Mouse (Mus musculus): Measurements from ENCODE around the gene Bok. TPM values are rescaled to one million over a fixed set of nuclear protein-coding genes. Genes with fewer than 3 reads are reported as not detected.
A peak's percentile ranks its signal among the peaks of the same experiment; 100 is the strongest.

Bok gene
- total and polyA plus RNA-seq, 2 experiments from 2014 or later = 25.6 to 50.8 TPM

GRCm38 (mm10) chr1:93691786-93692357, 6.4 kb downstream of the Bok start:
- no peaks in the 10 kb centered on the region for H3K9me3 ChIP-seq (replicated peaks; ENCODE audit: control insufficient read depth, low read length)
- TF ChIP-seq EP300 (IDR thresholded peaks at IDR 0.05; ENCODE audit: low read depth) = no peak
- no peak for TF ChIP-seq CTCF (IDR thresholded peaks at IDR 0.05; ENCODE audit: low read depth)
- H3K4me3 ChIP-seq (ENCODE audit: low read depth, low read length) = no peak overlapping the region
- no peaks in the 10 kb centered on the region for H3K27me3 ChIP-seq (ENCODE audit: control insufficient read depth, insufficient read depth, low read length)
- no peak for ATAC-seq (ENCODE audit: insufficient read depth, low read depth)
- no peak overlapping the region for H3K9ac ChIP-seq (replicated peaks; ENCODE audit: low read depth, low read length)
- H3K27ac ChIP-seq (ENCODE audit: low read depth) = no peak overlapping the region
- H3K4me1 ChIP-seq (ENCODE audit: control insufficient read depth, insufficient read depth) = peaks cover 11% of the 10 kb centered on the region
- 77% methylated on average over 10 of the region's 10 CpGs for WGBS
- DNase-seq (ENCODE audit: low spot score) = no peak
- no peak overlapping the region for H3K4me2 ChIP-seq (ENCODE audit: low read depth, low read length)
- 0 out of 2 replicates have a peak, but pooled peaks cover 11% of the 10 kb centered on the region for H3K36me3 ChIP-seq (replicated peaks; ENCODE audit: control insufficient read depth, insufficient read depth, low read length)

DNA sequence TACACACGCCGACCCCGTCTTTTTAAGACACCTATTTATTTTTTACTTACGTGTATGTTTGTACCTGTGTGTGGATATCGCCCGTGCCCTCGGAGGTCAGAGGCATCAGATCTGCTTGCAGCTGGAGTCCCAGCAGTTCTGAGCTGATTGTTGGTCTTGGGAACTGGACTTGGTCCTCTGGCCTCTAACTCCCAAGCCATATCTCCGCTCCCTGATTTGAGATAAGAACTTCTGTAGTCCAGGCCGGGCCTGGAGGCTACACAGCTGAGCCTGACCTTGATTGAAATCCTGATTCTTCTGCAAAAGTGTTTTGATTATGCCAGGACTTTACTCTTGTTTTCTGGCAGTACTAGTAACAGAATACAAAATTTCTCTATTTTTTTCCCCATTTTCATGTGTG, 7.3 kb downstream of the Bok start:
- Histone ChIP-seq H3K4me3 (ENCODE audit: low read depth, low read length) (no peak overlapping the region), H3K9ac (replicated peaks; ENCODE audit: low read depth, low read length) (no peak overlapping the region), H3K9me3 (replicated peaks; ENCODE audit: control insufficient read depth, low read length) (no peaks in the 10 kb centered on the region), H3K27ac (ENCODE audit: low read depth) (no peak overlapping the region), H3K4me2 (ENCODE audit: low read depth, low read length) (no peak overlapping the region), H3K27me3 (ENCODE audit: control insufficient read depth, insufficient read depth, low read length) (no peaks in the 10 kb centered on the region), H3K36me3 (replicated peaks; ENCODE audit: control insufficient read depth, insufficient read depth, low read length) (0 out of 2 replicates have a peak, but pooled peaks cover 11% of the 10 kb centered on the region), H3K4me1 (ENCODE audit: control insufficient read depth, insufficient read depth) (peaks cover 13% of the 10 kb centered on the region)
- ATAC-seq (ENCODE audit: insufficient read depth, low read depth) (no peak), DNase-seq (ENCODE audit: low spot score) (no peak)
- WGBS = 87% methylated on average over 9 of the region's 9 CpGs
- TF ChIP-seq CTCF (IDR thresholded peaks at IDR 0.05; ENCODE audit: low read depth) (no peak), EP300 (IDR thresholded peaks at IDR 0.05; ENCODE audit: low read depth) (no peak)

DNA sequence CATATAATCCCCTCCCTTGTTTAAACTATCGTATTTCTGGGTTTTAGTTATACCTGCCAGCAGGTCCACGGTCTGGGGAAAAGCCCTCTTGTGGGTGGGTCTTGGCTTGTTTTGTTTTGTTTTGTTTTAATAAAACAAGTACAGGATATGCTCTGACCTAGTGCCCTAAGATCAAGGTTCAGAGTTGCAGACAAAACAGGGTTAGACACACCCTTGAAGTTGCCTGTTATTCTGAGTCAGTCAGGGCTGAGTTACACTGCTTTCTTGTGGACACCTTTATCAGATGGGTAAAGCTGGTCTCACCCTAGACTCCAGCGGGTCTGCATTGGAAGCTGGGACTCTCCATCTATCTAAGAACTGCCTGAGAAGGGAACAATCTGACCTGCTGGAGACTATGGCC, 8.0 kb downstream of the Bok start:
- Histone ChIP-seq H3K4me2 (ENCODE audit: low read depth, low read length) (no peak overlapping the region), H3K27me3 (ENCODE audit: control insufficient read depth, insufficient read depth, low read length) (no peaks in the 10 kb centered on the region), H3K27ac (ENCODE audit: low read depth) (no peak overlapping the region), H3K9me3 (replicated peaks; ENCODE audit: control insufficient read depth, low read length) (no peaks in the 10 kb centered on the region), H3K36me3 (replicated peaks; ENCODE audit: control insufficient read depth, insufficient read depth, low read length) (0 out of 2 replicates have a peak, but pooled peaks cover 11% of the 10 kb centered on the region), H3K4me1 (ENCODE audit: control insufficient read depth, insufficient read depth) (peaks cover 13% of the 10 kb centered on the region), H3K9ac (replicated peaks; ENCODE audit: low read depth, low read length) (no peak overlapping the region), H3K4me3 (ENCODE audit: low read depth, low read length) (no peak overlapping the region)
- no peak for ATAC-seq (ENCODE audit: insufficient read depth, low read depth)
- WGBS = 78% methylated on average over 3 of the region's 3 CpGs
- DNase-seq (ENCODE audit: low spot score) = no peak
- no peak for TF ChIP-seq CTCF (IDR thresholded peaks at IDR 0.05; ENCODE audit: low read depth)
- no peak for TF ChIP-seq EP300 (IDR thresholded peaks at IDR 0.05; ENCODE audit: low read depth)

DNA sequence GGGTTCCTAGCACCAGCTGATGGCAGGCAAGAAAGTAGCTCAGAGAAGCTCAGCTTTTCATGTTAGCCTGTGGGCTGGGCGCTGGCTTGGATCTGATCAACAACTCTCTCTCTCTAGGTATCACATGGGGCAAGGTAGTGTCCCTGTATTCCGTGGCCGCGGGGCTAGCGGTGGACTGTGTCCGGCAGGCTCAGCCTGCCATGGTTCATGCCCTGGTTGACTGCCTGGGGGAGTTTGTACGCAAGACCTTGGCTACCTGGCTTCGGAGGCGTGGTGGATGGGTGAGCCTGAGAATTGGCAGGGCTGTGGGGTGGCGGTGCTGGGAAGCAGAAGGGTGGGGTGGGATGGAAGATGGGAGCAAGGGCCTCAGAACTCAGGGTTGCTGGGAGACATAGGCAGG, 8.5 kb downstream of the Bok start:
- Histone ChIP-seq H3K4me3 (ENCODE audit: low read depth, low read length) (no peak overlapping the region), H3K4me2 (ENCODE audit: low read depth, low read length) (no peak overlapping the region), H3K27ac (ENCODE audit: low read depth) (no peak overlapping the region), H3K36me3 (replicated peaks; ENCODE audit: control insufficient read depth, insufficient read depth, low read length) (0 out of 2 replicates have a peak, but pooled peaks cover 11% of the 10 kb centered on the region), H3K9ac (replicated peaks; ENCODE audit: low read depth, low read length) (no peak overlapping the region), H3K4me1 (ENCODE audit: control insufficient read depth, insufficient read depth) (peaks cover 13% of the 10 kb centered on the region), H3K9me3 (replicated peaks; ENCODE audit: control insufficient read depth, low read length) (no peaks in the 10 kb centered on the region), H3K27me3 (ENCODE audit: control insufficient read depth, insufficient read depth, low read length) (no peaks in the 10 kb centered on the region)
- 95% methylated on average over 10 of the region's 10 CpGs for WGBS
- TF ChIP-seq EP300 (IDR thresholded peaks at IDR 0.05; ENCODE audit: low read depth) (no peak), CTCF (IDR thresholded peaks at IDR 0.05; ENCODE audit: low read depth) (no peak)
- no peak for DNase-seq (ENCODE audit: low spot score)
- ATAC-seq (ENCODE audit: insufficient read depth, low read depth) = no peak

DNA sequence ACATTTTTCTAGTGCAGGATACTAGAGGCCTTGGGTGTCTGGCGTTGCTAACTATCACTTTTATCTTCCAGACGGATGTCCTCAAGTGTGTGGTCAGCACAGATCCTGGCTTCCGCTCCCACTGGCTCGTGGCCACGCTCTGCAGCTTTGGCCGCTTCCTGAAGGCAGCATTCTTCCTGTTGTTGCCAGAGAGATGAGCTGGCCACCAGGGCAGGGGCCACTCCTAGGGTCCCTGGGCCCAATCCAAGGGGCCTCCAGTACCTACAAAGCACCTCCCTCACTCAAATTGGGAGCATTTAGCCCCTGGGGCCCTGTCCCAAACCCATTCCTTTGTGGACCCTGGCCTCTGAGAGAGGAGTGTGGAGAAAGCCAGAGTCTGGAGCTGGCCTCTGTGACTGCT, 9.5 kb downstream of the Bok start:
- TF ChIP-seq CTCF (IDR thresholded peaks at IDR 0.05; ENCODE audit: low read depth) = no peak
- TF ChIP-seq EP300 (IDR thresholded peaks at IDR 0.05; ENCODE audit: low read depth) = no peak
- peak; percentile 47 for ATAC-seq (ENCODE audit: insufficient read depth, low read depth)
- Histone ChIP-seq H3K4me1 (ENCODE audit: control insufficient read depth, insufficient read depth) (peaks cover 13% of the 10 kb centered on the region), H3K4me3 (ENCODE audit: low read depth, low read length) (no peak overlapping the region), H3K9ac (replicated peaks; ENCODE audit: low read depth, low read length) (no peak overlapping the region), H3K4me2 (ENCODE audit: low read depth, low read length) (no peak overlapping the region), H3K36me3 (replicated peaks; ENCODE audit: control insufficient read depth, insufficient read depth, low read length) (0 out of 2 replicates have a peak, but pooled peaks cover 11% of the 10 kb centered on the region), H3K27me3 (ENCODE audit: control insufficient read depth, insufficient read depth, low read length) (no peaks in the 10 kb centered on the region), H3K9me3 (replicated peaks; ENCODE audit: control insufficient read depth, low read length) (no peaks in the 10 kb centered on the region), H3K27ac (ENCODE audit: low read depth) (peak overlapping the region; percentile 72)
- 33% methylated on average over 6 of the region's 6 CpGs for WGBS
- no peak for DNase-seq (ENCODE audit: low spot score)

DNA sequence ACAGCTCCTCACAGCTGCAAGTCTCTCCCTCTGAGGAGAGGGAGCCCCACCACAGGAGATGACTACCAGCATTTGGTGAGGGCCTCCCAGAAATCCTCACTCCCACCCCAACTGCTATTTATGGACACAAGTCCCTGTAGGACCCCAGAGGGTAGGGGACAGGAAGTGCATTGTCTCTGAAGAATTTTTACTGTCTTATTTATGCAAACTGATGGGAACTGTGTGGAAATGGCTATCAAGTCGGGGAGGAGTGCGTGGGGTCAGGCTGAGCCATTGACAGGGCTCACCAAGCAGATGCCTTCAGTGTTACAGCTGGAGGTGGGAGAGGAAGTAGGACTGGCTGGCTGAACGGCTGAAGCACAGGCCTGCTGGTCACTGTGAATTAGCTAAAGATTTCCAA, 11.9 kb downstream of the Bok start:
- H3K4me1 ChIP-seq (ENCODE audit: control insufficient read depth, insufficient read depth) = peaks cover 13% of the 10 kb centered on the region
- WGBS = 33% methylated on average over 3 of the region's 3 CpGs
- H3K36me3 ChIP-seq (replicated peaks; ENCODE audit: control insufficient read depth, insufficient read depth, low read length) = 0 out of 2 replicates have a peak, but pooled peaks cover 1% of the 10 kb centered on the region
- TF ChIP-seq EP300 (IDR thresholded peaks at IDR 0.05; ENCODE audit: low read depth) (no peak), CTCF (IDR thresholded peaks at IDR 0.05; ENCODE audit: low read depth) (no peak)
- ATAC-seq (ENCODE audit: insufficient read depth, low read depth) (peak; percentile 43), DNase-seq (ENCODE audit: low spot score) (no peak)
- H3K4me2 ChIP-seq (ENCODE audit: low read depth, low read length) = no peak overlapping the region
- H3K9ac ChIP-seq (replicated peaks; ENCODE audit: low read depth, low read length) = no peak overlapping the region
- peak overlapping the region; percentile 36; the same call in 1 of the 2 replicates for H3K27ac ChIP-seq (ENCODE audit: low read depth)
- H3K4me3 ChIP-seq (ENCODE audit: low read depth, low read length) = no peak overlapping the region
- no peaks in the 10 kb centered on the region for H3K9me3 ChIP-seq (replicated peaks; ENCODE audit: control insufficient read depth, low read length)
- H3K27me3 ChIP-seq (ENCODE audit: control insufficient read depth, insufficient read depth, low read length) = no peaks in the 10 kb centered on the region

Measured in heart, postnatal 0 days (tissue).